ENCODE assay signal across 9 mouse cellular contexts in the genomic region with DNA sequence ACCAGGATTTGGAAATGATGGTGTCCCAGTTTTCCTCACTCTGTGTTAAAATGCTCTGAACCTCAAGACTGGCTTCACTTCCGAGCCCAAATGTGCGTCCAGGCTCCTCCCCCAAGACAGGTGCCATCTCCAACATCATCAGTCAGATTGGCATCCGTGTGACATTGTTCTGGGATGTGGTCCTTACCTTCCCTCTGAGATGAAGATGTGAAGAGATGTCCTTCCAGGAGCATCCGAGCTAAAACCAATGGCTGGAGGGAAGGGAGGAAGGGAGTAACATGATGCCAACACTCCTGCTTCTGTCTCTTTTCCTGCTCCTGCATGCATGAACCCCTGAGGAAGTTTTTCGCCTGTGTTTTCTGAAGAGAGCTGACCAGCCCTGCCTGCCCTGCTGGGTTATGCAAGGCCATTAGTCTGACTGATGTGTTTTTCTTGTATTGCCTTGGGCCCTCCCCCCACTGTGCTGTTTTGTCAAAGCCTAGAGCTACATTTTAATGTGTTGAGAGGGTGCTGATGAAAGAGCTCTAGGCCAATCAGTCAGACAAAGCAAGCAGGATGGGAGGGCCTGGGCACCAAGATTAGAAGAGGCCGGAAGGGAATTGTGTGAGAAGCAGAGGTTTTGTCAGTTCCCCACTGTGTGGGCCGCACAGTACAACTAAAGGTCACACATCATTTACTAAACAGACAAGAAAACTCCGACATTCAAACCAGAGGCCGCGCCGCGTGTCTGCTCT.
DNase-seq lines count a peak whose midpoint lies in the region; ATAC-seq and TF ChIP-seq lines count a peak whose summit lies in the region.
"Had no signal": no experiment of that assay in that cellular context is flagged by ENCODE, and none has a peak within 500 bp of the region (broad histone marks: within the 10 kb centered on the region; RNA-seq: fewer than 3 reads in every experiment).

No protein-coding gene starts in this region.

- no peak for TF ChIP-seq CTCF in kidney, postnatal 0 days (IDR thresholded peaks at IDR 0.05; ENCODE audit: low read depth)

- no peak for DNase-seq in heart, adult 8-10 months (ENCODE audit: low spot score)
- DNase-seq in forebrain, embryonic 10.5 days (ENCODE audit: extremely low spot score, low spot score) = peak; percentile 74
- DNase-seq in kidney, postnatal 0 days (ENCODE audit: low spot score) = peak; percentile 96
- no peak for DNase-seq in adipocyte (ENCODE audit: low spot score)

- H3K4me2 ChIP-seq in heart, embryonic 11.5 days = 0 out of 2 replicates have a peak overlapping the region, but pooled peaks have one; percentile 5
- H3K4me2 ChIP-seq in kidney, postnatal 0 days (ENCODE audit: low read length) = no peak overlapping the region
- H3K4me2 ChIP-seq in midbrain, embryonic 13.5 days (replicated peaks) = no peak overlapping the region

- H3K27ac ChIP-seq in heart, embryonic 11.5 days (ENCODE audit: low read depth, low read length) = 0 out of 2 replicates have a peak overlapping the region, but pooled peaks have one; percentile 5
- peak overlapping the region; percentile 74 for H3K27ac ChIP-seq in forebrain, embryonic 10.5 days
- H3K27ac ChIP-seq in kidney, postnatal 0 days = peak overlapping the region; percentile 52
- H3K27ac ChIP-seq in midbrain, embryonic 13.5 days = peak overlapping the region; percentile 62

- no peak overlapping the region for H3K4me3 ChIP-seq in heart, embryonic 11.5 days (ENCODE audit: low read depth, low read length)
- H3K4me3 ChIP-seq in forebrain, embryonic 10.5 days = no peak overlapping the region
- H3K4me3 ChIP-seq in kidney, postnatal 0 days (replicated peaks; ENCODE audit: low read depth, low read length) = no peak overlapping the region
- no peak overlapping the region for H3K4me3 ChIP-seq in midbrain, embryonic 13.5 days (replicated peaks)
- H3K4me3 ChIP-seq: megakaryocyte, embryonic 14.5 days had no signal

- no peaks in the 10 kb centered on the region for H3K9me3 ChIP-seq in heart, embryonic 11.5 days (replicated peaks; ENCODE audit: control insufficient read depth, low read length)
- H3K9me3 ChIP-seq in forebrain, embryonic 10.5 days = no peaks in the 10 kb centered on the region
- H3K9me3 ChIP-seq in kidney, postnatal 0 days (replicated peaks; ENCODE audit: low read length) = no peaks in the 10 kb centered on the region
- H3K9me3 ChIP-seq in midbrain, embryonic 13.5 days = no peaks in the 10 kb centered on the region

- ATAC-seq in heart, embryonic 11.5 days (replicated peaks; ENCODE audit: insufficient number of reproducible peaks, low FRiP score, low TSS enrichment) = peak; percentile 61; the same call in 1 of the 2 replicates
- peak; percentile 86 for ATAC-seq in kidney, postnatal 0 days (replicated peaks; ENCODE audit: low FRiP score, low read depth)
- peak; percentile 81 for ATAC-seq in midbrain, embryonic 13.5 days
- no peak for ATAC-seq in erythroblast, adult 5-6 weeks (replicated peaks; ENCODE audit: low FRiP score, poor library complexity, severe bottlenecking)
- no peak for ATAC-seq in granulocyte monocyte progenitor cell, adult 5-6 weeks (replicated peaks; ENCODE audit: poor library complexity, severe bottlenecking)

- 42% methylated on average over 12 of the region's 12 CpGs for WGBS in heart, embryonic 11.5 days (ENCODE audit: insufficient replicate concordance)
- 25% methylated on average over 12 of the region's 12 CpGs for WGBS in forebrain, embryonic 10.5 days
- 22% methylated on average over 12 of the region's 12 CpGs for WGBS in kidney, postnatal 0 days
- 21% methylated on average over 12 of the region's 12 CpGs for WGBS in midbrain, embryonic 13.5 days

- H3K9ac ChIP-seq in heart, embryonic 11.5 days (ENCODE audit: low read depth, low read length) = no peak overlapping the region
- H3K9ac ChIP-seq in kidney, postnatal 0 days (ENCODE audit: low read depth, low read length) = no peak overlapping the region
- H3K9ac ChIP-seq in midbrain, embryonic 13.5 days (replicated peaks) = no peak overlapping the region

- H3K27me3 ChIP-seq in heart, embryonic 11.5 days (ENCODE audit: control insufficient read depth, insufficient read depth, low read length) = no peaks in the 10 kb centered on the region
- peaks cover 67% of the 10 kb centered on the region for H3K27me3 ChIP-seq in forebrain, embryonic 10.5 days (ENCODE audit: poor library complexity, severe bottlenecking)
- H3K27me3 ChIP-seq in kidney, postnatal 0 days (ENCODE audit: insufficient read depth, low read length) = no peaks in the 10 kb centered on the region
- H3K27me3 ChIP-seq in midbrain, embryonic 13.5 days = no peaks in the 10 kb centered on the region
- H3K27me3 ChIP-seq: megakaryocyte, embryonic 14.5 days had no signal

- no peaks in the 10 kb centered on the region for H3K36me3 ChIP-seq in heart, embryonic 11.5 days (ENCODE audit: control insufficient read depth, insufficient read depth, low read length)
- no peaks in the 10 kb centered on the region for H3K36me3 ChIP-seq in forebrain, embryonic 10.5 days (replicated peaks)
- H3K36me3 ChIP-seq in kidney, postnatal 0 days (ENCODE audit: insufficient read depth, low read length) = no peaks in the 10 kb centered on the region
- H3K36me3 ChIP-seq in midbrain, embryonic 13.5 days = no peaks in the 10 kb centered on the region

- H3K4me1 ChIP-seq in heart, embryonic 11.5 days (ENCODE audit: control insufficient read depth, insufficient read depth, low read length) = peaks cover 10% of the 10 kb centered on the region
- peaks cover 31% of the 10 kb centered on the region for H3K4me1 ChIP-seq in forebrain, embryonic 10.5 days
- H3K4me1 ChIP-seq in kidney, postnatal 0 days (replicated peaks; ENCODE audit: insufficient read depth, low read length) = 0 out of 2 replicates have a peak, but pooled peaks cover 6% of the 10 kb centered on the region
- peaks cover 28% of the 10 kb centered on the region for H3K4me1 ChIP-seq in midbrain, embryonic 13.5 days (replicated peaks)
- H3K4me1 ChIP-seq: megakaryocyte, embryonic 14.5 days had no signal

Comparison
In these comparisons a context has a peak if more than half of its experiments do, and no peak if none do; other contexts are left out.
1. ATAC-seq: peak in heart, embryonic 11.5 days (single experiment), kidney, postnatal 0 days (single experiment) and midbrain, embryonic 13.5 days (single experiment); none in erythroblast, adult 5-6 weeks (single experiment) and granulocyte monocyte progenitor cell, adult 5-6 weeks (single experiment).
2. H3K27ac ChIP-seq: peak in every context shown above with its lines; median percentile 74 in forebrain, embryonic 10.5 days; 62 in midbrain, embryonic 13.5 days; 52 in kidney, postnatal 0 days; 5 in heart, embryonic 11.5 days.
3. DNase-seq: peak in forebrain, embryonic 10.5 days (single experiment) and kidney, postnatal 0 days (single experiment); none in heart, adult 8-10 months (single experiment) and adipocyte (single experiment).